Mouse (Mus musculus) lung, adult 2 months (tissue): ENCODE results near the gene Col9a1.

ENCODE experiments used
- CTCF ChIP-seq: fragments of 200-500 bp; IDR thresholded peaks from 2 replicates; pipeline ENCODE4 v1.5.1; 2011; ENCODE audit warnings: mild to moderate bottlenecking, low read length, control low read depth; ENCODE audit not compliant: insufficient read depth
- POLR2A ChIP-seq: fragments of 200-500 bp; IDR thresholded peaks from 2 replicates; pipeline ENCODE4 v1.6.1; 2011; ENCODE audit warnings: low read depth, mild to moderate bottlenecking, control low read depth, low read length, borderline replicate concordance; ENCODE audit errors: extremely low read depth

GRCm38 (mm10) chr1:24226941-24227711 is 49.7 kb downstream of the Col9a1 start:
- TF ChIP-seq CTCF (no peak), POLR2A (no peak)
